ENCODE assay signal across 15 mouse cellular contexts in the genomic region with DNA sequence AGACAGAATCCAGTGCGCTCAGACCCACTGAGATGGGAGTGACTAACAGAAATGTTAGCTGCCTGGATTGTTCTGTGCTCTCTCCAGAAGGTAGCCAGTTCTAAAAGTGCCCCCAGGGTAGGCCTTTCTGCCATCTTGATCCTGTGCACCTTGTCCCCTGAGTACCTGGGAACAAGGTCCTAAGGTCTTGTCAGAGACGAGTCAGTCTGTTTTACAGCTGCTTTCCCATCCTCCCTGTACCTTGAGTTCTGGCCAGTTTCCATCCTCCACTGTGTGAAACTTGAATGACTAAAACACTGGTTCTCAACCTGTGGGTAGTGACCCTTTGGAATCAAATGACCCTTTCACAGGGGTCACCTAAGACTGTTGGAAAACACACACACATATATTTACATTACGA. TPM values are rescaled to one million over a fixed set of nuclear protein-coding genes. Genes with fewer than 3 reads are reported as not detected.
DNase-seq lines count a peak whose midpoint lies in the region; ATAC-seq and TF ChIP-seq lines count a peak whose summit lies in the region.
"Had no signal": no experiment of that assay in that cellular context is flagged by ENCODE, and none has a peak within 500 bp of the region (broad histone marks: within the 10 kb centered on the region; RNA-seq: fewer than 3 reads in every experiment).

No protein-coding gene starts in this region.

- no peak for TF ChIP-seq CTCF in intestine, postnatal 0 days (IDR thresholded peaks at IDR 0.05; ENCODE audit: low read depth)

- WGBS in intestine, postnatal 0 days: 68% methylated on average over 3 of the region's 3 CpGs
- WGBS in intestine, embryonic 15.5 days: 69% methylated on average over 3 of the region's 3 CpGs
- WGBS in midbrain, embryonic 10.5 days: 78% methylated on average over 3 of the region's 3 CpGs
- 74% methylated on average over 3 of the region's 3 CpGs for WGBS in midbrain, embryonic 16.5 days

- H3K4me1 ChIP-seq in intestine, postnatal 0 days (replicated peaks; ENCODE audit: control insufficient read depth, insufficient read depth, low read length): no peaks in the 10 kb centered on the region
- no peaks in the 10 kb centered on the region for H3K4me1 ChIP-seq in intestine, embryonic 15.5 days (replicated peaks)
- peaks cover 90% of the 10 kb centered on the region for H3K4me1 ChIP-seq in midbrain, embryonic 10.5 days
- peaks cover 4% of the 10 kb centered on the region; the same call in 1 of the 2 replicates for H3K4me1 ChIP-seq in midbrain, embryonic 16.5 days (ENCODE audit: control insufficient read depth, insufficient read depth, low read length)
- H3K4me1 ChIP-seq: heart, embryonic 12.5 days had no signal

- 0 out of 2 replicates have a peak, but pooled peaks have one; percentile 36 for ATAC-seq in intestine, postnatal 0 days
- ATAC-seq in intestine, embryonic 15.5 days: no peak
- no peak for ATAC-seq in midbrain, embryonic 16.5 days
- ATAC-seq: forebrain, embryonic 13.5 days had no signal

- H3K4me3 ChIP-seq in intestine, postnatal 0 days (ENCODE audit: low read depth, low read length): no peak overlapping the region
- H3K4me3 ChIP-seq in intestine, embryonic 15.5 days (replicated peaks): no peak overlapping the region
- H3K4me3 ChIP-seq in midbrain, embryonic 10.5 days: no peak overlapping the region
- no peak overlapping the region for H3K4me3 ChIP-seq in midbrain, embryonic 16.5 days (ENCODE audit: low read depth, low read length)
- H3K4me3 ChIP-seq: embryonic facial prominence, embryonic 13.5 days; forebrain, embryonic 13.5 days; gastrocnemius, adult 2 months; heart, embryonic 12.5 days had no signal

- H3K9ac ChIP-seq in intestine, postnatal 0 days (ENCODE audit: low read depth, low read length): no peak overlapping the region
- no peak overlapping the region for H3K9ac ChIP-seq in intestine, embryonic 15.5 days
- no peak overlapping the region for H3K9ac ChIP-seq in midbrain, embryonic 16.5 days (ENCODE audit: low read depth, low read length)
- H3K9ac ChIP-seq: embryonic facial prominence, embryonic 13.5 days; forebrain, embryonic 13.5 days; heart, embryonic 12.5 days had no signal

- peak; percentile 59 for DNase-seq in kidney, adult 9 months
- DNase-seq in kidney, postnatal 4 days: no peak
- DNase-seq in midbrain, embryonic 10.5 days (ENCODE audit: low spot score): no peak
- DNase-seq in adrenal gland, adult (ENCODE audit: inconsistent age in 2 of 2, low spot score in 1 of 2): no peak
- DNase-seq: adrenal gland, postnatal 14 days; cerebellum, adult 11-12 months; cerebellum, adult 9-10 months; cerebellum, postnatal 25 days had no signal

- H3K27ac ChIP-seq in intestine, postnatal 0 days (ENCODE audit: low read depth, low read length): no peak overlapping the region
- no peak overlapping the region for H3K27ac ChIP-seq in intestine, embryonic 15.5 days
- H3K27ac ChIP-seq in midbrain, embryonic 10.5 days (replicated peaks): peak overlapping the region; percentile 49
- no peak overlapping the region for H3K27ac ChIP-seq in midbrain, embryonic 16.5 days (ENCODE audit: low read length)
- H3K27ac ChIP-seq: embryonic facial prominence, embryonic 13.5 days; forebrain, embryonic 13.5 days; gastrocnemius, adult 2 months had no signal

- no peaks in the 10 kb centered on the region for H3K9me3 ChIP-seq in intestine, postnatal 0 days (ENCODE audit: control insufficient read depth)
- no peaks in the 10 kb centered on the region for H3K9me3 ChIP-seq in intestine, embryonic 15.5 days
- H3K9me3 ChIP-seq in midbrain, embryonic 10.5 days (replicated peaks): no peaks in the 10 kb centered on the region
- no peaks in the 10 kb centered on the region for H3K9me3 ChIP-seq in midbrain, embryonic 16.5 days (replicated peaks; ENCODE audit: control insufficient read depth, low read length, poor library complexity, severe bottlenecking)
- H3K9me3 ChIP-seq: embryonic facial prominence, embryonic 13.5 days; forebrain, embryonic 13.5 days; heart, embryonic 12.5 days had no signal

- H3K36me3 ChIP-seq in intestine, postnatal 0 days (ENCODE audit: control insufficient read depth, insufficient read depth): no peaks in the 10 kb centered on the region
- no peaks in the 10 kb centered on the region for H3K36me3 ChIP-seq in intestine, embryonic 15.5 days
- H3K36me3 ChIP-seq in midbrain, embryonic 10.5 days: no peaks in the 10 kb centered on the region
- no peaks in the 10 kb centered on the region for H3K36me3 ChIP-seq in midbrain, embryonic 16.5 days (ENCODE audit: control insufficient read depth, insufficient read depth, low read length)
- H3K36me3 ChIP-seq: embryonic facial prominence, embryonic 13.5 days; heart, embryonic 12.5 days had no signal

- no peak overlapping the region for H3K4me2 ChIP-seq in intestine, postnatal 0 days (replicated peaks; ENCODE audit: low read depth)
- H3K4me2 ChIP-seq in intestine, embryonic 15.5 days (replicated peaks): no peak overlapping the region
- no peak overlapping the region for H3K4me2 ChIP-seq in midbrain, embryonic 16.5 days (ENCODE audit: low read length)
- H3K4me2 ChIP-seq: embryonic facial prominence, embryonic 13.5 days; forebrain, embryonic 13.5 days; heart, embryonic 12.5 days had no signal

- H3K27me3 ChIP-seq in intestine, postnatal 0 days (replicated peaks; ENCODE audit: control insufficient read depth, insufficient read depth, low read length): no peaks in the 10 kb centered on the region
- peaks cover 4% of the 10 kb centered on the region; the same call in 1 of the 2 replicates for H3K27me3 ChIP-seq in intestine, embryonic 15.5 days (replicated peaks)
- peaks cover 100% of the 10 kb centered on the region for H3K27me3 ChIP-seq in midbrain, embryonic 10.5 days (ENCODE audit: low read depth, poor library complexity, severe bottlenecking)
- peaks cover 14% of the 10 kb centered on the region for H3K27me3 ChIP-seq in midbrain, embryonic 16.5 days (ENCODE audit: control insufficient read depth, insufficient read depth, low read depth, low read length)

RNA-seq across cellular contexts. Expression of gene Pja1, which starts 47.5 kb away (rescaled TPM):
- polyA plus RNA-seq in intestine, postnatal 0 days (2015; fragmentation: Nextera tagmentation; extraction: Ambion mirVana): 74.1 and 74.4 TPM in 2 replicates
- polyA plus RNA-seq in intestine, embryonic 15.5 days (2015; fragmentation: Nextera tagmentation; extraction: Ambion mirVana): 152 and 158 TPM in 2 replicates
- polyA plus RNA-seq in midbrain, embryonic 10.5 days (2016; fragmentation: Nextera tagmentation; extraction: Ambion mirVana): 210 and 212 TPM in 2 replicates
- 431 and 432 TPM in 2 replicates for polyA plus RNA-seq in midbrain, embryonic 16.5 days (2015; fragmentation: Nextera tagmentation; extraction: Ambion mirVana)
